Mouse (Mus musculus) activated CD4-positive, CD25-positive, alpha-beta regulatory T cell, adult 9 weeks (primary cell): ENCODE measurements around the gene Wdr73. TPM values are rescaled to one million over a fixed set of nuclear protein-coding genes. Genes with fewer than 3 reads are reported as not detected.

Source experiments
- polyA plus RNA-seq: library from polyadenylated mRNA; unstranded; fragments of 100-300 nt; shearing (Covaris generic); gene quantifications from one replicate; pipeline ENCODE4 v1.2.1, GENCODE M21; 2017

Wdr73 gene
- 39.2 TPM for polyA plus RNA-seq

DNA sequence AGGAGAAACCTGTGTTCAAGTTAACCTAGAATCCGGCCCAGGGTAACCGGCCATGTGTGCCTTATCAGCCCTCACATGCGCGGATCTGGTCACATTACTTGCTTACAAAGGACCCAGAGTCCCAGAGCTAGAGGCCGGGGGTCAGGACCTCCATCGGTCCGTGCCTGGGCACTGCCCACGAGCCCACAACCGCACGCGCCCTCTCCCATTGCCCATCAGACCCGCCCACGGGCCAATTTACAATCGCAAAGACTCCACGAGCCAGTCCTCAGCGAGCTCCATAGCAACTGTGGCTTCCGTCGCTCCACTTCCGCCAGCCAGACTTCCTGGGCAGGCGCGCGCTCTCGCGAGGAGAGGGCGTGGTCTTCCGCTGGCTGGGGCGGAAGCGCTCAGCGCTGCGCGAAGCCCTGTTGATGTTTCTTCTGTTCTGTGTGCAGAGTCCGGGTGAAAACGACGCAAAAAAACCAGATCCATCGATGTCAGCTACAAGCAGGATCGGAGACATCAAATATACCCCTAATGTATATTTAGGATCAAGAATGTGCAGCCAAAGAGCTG, at the start of gene Wdr73:
Wdr73 (minus strand) TSS at position 326 of the 558 bp plus-strand sequence.

DNA sequence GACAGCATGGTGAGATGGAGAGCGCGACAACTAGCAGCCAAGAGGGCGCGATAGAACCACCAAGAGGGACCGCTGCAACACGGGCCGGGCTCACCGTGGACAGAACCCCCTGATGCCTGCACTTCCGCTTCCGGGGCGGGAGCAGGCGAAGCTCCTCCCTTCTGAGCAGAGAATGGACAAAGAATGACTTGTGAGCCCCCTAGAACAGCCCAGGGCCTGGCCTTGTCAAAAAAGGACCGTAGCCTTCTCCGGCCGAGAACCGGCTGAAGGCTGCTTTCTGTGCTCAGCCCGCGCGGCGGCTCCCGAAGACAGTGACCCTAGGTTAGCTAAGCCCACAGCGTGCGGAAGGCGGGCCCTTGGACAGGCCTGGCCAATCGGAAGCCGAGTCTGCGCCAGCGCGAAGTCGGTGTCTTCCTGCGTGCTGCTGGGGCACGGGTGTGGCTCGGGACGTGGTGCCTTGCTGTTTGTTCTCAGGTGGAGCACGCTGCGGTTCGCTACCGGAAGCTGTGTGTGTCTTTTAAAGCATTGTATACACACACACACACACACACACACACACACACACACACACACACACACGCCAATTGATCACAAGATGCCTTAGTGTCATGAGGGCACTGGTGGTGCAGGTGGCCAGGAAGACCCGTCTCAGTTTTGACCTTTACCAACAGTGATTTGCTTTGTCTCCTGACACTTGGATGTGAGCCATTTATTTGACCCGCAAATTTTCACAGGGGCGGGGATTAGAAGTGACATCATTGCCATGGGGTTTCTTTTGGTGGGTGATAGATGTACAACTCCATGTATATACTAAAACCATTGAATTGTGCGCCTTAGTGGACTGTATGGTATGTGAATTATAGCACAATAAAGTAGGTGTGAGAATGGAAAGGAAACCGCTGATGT, 46.6 kb upstream of the Wdr73 start, which contains the start of gene Sec11a:
Sec11a (minus strand) TSS at position 336 of the 906 bp plus-strand sequence.

DNA sequence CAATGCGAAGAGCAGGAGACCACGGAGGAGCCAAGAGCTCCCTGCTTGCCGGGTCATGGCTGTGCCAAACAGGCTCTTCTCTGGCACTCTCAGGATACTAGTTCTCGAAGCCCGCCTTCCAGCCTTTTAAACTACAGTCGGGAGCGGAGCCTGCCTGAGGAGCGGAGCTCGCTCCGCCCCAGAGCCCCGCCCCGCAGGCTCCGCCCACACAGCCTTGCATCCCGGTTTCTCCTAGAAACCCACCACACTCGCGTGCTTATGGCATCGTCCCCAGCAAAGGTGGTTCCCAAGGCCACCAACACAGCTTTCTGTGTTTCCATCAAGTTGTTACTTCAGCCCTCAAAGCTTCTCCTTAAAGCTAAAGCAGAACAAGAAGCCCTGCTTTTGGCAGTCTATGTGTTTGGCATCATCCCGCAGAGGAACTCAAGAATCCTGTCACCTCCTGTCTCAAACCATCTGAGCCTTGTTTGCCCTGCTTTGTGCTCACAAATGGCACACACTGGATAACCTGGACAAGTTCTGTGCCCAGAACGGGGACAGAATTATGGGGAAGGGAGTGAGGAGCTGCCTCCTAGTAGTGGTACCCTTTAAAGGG, 3.9 kb upstream of the Wdr73 start, which contains the start of gene Nmb:
Nmb (minus strand) TSS at position 156 of the 595 bp plus-strand sequence.

DNA sequence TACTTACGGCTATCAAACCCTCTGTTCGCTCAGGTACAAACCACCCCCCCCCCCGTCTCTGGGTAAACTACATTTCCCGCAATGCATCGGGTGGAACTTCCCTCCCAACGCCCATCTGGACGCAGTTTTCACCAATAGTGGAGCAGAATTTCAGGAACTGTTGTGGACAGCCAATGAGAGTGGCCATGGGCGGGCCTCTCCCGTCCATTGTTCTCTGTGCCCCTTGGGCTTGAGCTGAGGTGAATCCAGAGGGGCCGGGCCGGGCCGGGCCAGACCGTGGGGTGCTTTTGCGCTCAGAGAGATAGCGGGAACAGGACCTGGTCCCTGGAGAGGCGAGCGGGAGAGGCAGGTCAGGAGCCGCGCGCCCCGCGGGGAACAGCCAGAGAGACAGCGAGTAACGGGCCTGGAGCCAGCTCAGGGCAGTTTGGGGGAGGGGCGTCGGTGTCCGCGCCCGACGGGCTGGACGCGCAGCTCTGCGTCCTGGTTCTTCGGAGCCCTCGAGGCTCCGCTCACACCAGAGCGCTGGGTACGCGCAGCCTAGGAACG, 40.3 kb downstream of the Wdr73 start, which contains the start of gene Zscan2:
Zscan2 (plus strand) TSS at position 192 of the 546 bp plus-strand sequence.

Other genes with a start within 250 kb of the Wdr73 start
- gene Crtc3, start 212.4 kb downstream of the Wdr73 start, polyA plus RNA-seq, result 11.5 TPM
- 305 TPM for gene Iqgap1, start 75.3 kb downstream of the Wdr73 start, polyA plus RNA-seq
- 3.1 TPM for gene Zscan2, start 40.3 kb downstream of the Wdr73 start, polyA plus RNA-seq
- gene Nmb, start 3.8 kb upstream of the Wdr73 start, polyA plus RNA-seq, result 52.9 TPM
- 350 TPM for gene Sec11a, start 46.5 kb upstream of the Wdr73 start, polyA plus RNA-seq
- gene Zfp592, start 92.4 kb upstream of the Wdr73 start, polyA plus RNA-seq, result 18.7 TPM
- not detected for gene Alpk3, start 156.3 kb upstream of the Wdr73 start, polyA plus RNA-seq
- not detected for gene Slc28a1, start 213.5 kb upstream of the Wdr73 start, polyA plus RNA-seq